Mouse (Mus musculus): ENCODE data around the gene Zdhhc14.

The Zdhhc14 gene

DNA sequence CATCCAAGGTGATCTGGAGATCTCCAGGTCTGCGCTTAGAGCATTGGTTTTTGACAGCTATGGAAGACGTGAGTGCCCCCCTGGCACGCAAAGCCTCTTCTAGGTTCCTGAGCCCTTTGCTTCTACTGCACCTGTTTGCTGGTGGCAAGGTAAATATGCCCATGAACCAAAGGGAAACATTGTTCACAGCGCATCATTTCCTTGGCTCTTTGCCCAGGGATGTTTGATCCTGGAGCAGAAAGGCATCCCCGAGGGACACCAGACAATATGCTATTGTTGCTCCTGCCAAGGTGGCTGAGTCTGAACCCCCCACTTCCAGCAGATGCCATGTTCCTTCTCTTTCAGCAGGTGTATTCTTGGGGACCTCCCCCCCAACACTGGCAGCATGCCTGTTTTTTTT lies 61.2 kb downstream of the Zdhhc14 start:
- no peak for DNase-seq (ENCODE audit: low spot score in 2 of 2)

DNA sequence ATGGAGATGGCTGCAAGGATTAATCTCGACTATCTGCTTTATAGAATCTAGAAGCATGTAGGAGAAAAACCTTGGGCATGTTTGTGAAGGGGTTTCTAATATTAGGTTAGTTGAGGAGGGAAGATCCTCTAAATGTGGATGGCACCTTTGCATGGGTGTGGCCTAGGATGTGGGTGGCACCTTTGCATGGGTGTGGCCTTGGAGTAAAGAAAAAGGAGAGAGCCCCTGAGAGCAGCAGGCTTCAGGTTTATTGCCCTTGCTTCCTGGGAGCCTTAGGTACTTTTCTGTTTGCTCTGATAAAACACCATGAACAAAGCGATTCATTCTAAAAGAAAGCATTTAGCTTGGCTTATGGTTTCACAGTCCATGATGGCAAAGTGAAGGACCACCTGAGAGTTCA lies 62.2 kb downstream of the Zdhhc14 start:
- no peak for DNase-seq (ENCODE audit: low spot score in 2 of 2)

DNA sequence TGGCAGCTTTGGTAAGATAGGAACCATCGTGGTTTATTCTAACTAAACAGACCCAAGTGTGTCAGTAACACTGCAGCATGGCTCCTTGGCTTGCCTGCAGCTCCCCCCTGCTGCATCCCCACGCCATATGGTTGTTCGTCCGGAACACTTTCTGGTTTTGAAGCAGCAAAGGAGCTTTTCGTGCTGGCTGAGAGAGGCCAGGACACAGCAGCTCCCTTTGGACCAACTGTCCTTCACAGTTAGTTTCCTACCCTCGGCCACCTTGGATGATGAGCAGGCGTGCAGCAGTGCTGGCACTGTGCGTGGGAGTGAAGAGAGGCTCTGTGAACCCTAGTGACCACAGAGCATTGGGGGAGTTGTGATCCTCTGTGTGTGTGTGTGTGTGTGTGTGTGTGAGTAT lies 64.2 kb downstream of the Zdhhc14 start:
- no peak for DNase-seq (ENCODE audit: low spot score in 2 of 2)

DNA sequence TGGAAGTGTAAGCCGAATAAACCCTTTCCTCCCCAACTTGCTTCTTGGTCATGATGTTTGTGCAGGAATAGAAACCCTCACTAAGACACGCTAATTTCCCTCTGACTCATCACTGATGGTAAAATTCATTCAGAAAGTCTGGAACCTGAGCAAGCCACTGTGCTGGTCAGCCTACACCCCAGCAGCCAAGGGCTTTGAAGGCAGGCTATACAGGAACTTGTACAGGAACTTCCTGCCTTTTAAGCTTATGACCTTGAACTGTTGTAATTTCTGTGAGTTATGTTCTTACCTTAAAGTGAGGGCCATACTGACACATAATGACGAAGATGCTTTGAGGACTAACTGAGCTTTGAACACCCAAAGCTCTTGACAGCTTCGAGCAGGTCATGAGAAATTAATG lies 67.9 kb downstream of the Zdhhc14 start:
- no peak for DNase-seq (ENCODE audit: low spot score in 2 of 2)

DNA sequence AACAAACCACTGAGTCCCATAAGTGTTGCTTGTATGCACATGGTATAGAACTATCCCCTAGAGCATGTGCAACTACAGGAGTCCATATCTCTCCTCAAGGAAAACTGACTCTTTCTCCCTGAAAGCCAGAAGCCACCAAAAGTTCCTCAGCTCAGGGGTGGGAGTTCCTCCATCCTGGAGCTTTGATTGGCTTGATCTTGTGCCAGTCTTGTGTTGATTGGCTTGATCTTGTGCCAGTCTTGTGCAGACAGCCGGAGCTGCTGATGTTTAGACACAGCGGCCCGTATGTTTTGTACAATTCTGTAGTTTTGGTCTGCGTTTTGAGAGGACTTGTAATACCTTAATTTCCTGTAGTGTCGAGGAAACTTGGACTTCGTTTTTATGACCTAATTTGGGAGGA lies 70.8 kb downstream of the Zdhhc14 start:
- no peak for DNase-seq (ENCODE audit: low spot score in 2 of 2)

DNA sequence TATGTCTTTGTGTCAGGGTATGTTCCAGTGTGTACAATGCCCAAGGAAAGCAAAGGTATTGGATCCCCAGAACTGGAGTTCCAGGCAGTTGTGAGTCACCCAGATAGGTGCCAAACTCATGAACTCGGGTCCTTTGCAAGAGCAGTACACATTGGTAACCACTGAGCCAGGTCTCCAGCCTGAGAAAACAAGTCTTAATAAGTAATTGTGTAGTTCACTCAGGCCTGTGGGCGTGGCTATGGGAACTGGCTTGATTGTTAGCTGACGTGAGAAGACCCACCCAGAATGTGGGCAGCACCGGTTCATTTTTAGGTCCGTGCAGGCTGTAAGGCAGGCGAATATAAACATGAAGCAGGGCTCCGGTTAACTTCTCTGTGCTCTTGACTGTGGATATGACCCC lies 73.6 kb downstream of the Zdhhc14 start:
- no peak for DNase-seq (ENCODE audit: low spot score in 2 of 2)

DNA sequence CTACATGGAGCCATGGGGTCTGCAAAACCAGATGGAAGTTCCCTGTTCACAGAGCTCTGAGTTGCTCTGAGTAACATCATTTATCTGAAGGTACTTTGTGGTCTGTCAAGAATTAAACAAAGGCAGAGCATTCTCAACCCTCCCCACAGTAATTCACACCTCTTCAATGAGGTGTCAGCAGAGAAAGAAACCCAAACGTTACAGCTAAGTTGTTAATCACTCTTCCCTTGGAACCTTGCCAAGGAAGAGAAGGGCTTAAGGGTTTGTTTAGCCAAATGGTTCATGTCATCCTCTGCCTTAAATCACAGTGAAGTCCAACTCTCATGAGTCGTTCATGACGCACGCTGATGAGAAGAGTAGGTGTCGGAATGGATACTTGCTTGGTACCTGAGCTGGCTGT lies 75.6 kb downstream of the Zdhhc14 start:
- DNase-seq (ENCODE audit: low spot score in 2 of 2): no peak

DNA sequence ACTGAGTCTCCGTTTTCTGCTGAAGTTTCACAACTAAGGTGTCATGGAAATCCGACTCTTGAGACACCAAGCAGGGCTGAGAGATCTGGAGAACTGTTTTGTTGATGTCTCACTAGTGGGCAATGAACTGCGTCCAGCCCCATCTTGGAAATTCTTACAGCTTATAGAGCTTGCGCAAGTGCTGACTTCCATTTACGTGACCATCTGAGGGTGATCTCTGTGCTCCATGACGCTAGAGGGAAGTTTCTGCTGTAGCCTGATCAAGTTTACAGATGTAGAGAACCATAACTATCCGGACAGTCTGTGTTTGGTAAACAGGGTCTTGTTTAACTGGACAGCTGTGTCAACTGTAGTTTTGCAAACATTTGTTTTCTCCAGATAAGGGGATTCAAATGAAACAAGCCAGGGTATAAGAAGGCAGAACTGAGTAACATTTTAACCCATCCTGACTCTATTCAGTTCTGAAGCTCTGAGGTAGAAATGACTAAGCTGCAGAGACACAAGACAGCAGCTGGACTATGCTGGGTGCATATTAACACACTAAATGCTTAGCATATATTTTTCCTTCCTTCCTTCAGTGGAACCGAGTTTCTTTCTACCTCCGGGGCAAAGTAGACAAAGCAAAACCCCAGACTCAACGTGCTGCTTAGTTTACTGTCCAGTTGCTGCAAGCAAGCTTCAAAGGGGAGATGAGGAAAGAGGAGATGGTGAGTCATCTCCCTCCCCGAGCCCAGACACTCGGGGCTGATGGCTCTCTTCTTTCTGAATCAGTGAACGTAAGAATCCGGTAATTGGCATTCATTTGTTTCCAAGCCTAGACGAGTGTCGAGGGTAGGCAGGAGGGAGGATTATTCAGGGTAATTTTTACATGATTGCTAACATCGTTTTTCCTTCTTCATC lies 77.0 kb downstream of the Zdhhc14 start:
- no peak for DNase-seq (ENCODE audit: low spot score in 2 of 2)

DNA sequence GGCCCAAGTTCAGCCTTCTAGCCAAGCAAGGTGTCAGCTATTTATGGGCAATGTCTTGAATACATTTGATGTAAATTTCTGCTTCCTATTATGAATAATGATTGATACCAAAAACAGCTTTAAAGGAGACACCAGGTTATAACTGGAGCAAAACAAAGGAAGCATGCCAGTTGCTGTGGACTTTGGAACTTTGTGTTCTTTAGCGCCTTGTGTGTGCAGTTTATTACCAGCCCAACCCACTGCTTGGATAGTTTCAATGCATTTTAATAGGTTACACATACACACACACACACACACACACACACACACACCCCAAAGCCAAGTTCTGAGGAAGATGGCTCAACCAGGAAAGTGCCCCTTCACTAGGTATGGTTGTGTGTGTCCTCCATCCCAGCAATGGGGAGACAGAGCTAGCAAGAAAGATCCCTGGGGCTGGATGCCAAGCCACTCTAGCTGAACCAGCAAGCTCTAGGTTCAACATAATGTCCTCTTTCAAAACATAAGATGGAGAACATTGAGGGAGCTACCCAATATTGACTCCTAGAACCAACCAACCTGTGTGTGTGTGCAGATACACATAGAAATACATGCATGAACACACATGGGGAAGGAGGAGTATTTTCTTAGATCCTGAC lies 79.9 kb downstream of the Zdhhc14 start:
- no peak for DNase-seq (ENCODE audit: low spot score in 2 of 2)

DNA sequence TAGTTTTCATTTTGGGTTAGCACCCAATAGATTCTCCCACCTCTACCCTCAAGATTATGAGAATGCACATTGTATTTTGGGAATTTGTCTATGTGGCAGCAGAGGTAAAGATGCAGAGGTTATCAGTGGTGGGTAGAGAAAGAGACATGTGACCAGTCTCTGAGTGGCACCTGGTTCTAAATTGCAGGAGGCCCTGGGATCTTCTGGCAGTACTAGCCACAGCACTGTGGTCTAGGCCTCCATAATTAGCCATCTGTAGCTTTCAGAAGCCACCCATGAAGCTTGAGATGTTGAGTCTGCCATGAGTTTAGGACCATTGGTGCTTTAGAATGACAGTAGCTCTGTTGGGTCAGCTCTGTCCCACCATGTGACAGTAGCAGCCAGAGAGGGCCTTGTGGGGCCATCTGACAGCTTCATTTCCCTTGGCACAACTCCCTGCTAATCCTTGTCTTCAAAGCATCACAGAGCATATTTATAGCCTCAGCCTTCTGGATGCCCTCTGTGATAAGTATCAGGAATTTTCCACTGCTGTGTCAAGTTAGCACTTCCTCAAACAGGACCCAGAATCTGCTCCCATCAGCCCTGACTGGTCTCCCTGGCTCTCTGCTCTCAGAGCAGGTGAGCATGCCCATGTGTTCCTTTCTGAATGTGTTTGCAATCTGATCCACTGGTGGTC lies 80.5 kb downstream of the Zdhhc14 start:
- no peak for DNase-seq (ENCODE audit: low spot score in 2 of 2)

DNA sequence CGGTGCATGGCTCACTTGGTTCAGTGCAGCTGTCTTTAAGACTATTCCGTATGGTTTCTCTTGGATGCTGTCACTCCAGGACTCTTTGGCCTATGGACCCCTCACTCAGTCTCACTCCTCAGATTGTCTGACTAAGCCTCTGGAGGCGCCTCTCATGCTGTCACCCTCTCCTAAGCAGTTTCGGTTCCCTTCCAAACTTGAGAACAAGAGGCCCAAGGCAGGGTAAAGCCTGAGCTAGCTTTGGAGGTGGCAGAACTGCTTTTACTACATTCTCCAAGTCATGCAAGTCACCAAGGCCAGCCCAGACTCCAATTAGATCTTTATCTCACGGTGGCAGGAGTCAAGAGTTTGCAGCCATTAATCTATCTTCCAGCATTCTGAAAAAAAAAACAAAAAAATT lies 82.3 kb downstream of the Zdhhc14 start:
- DNase-seq (ENCODE audit: low spot score in 2 of 2): no peak

DNA sequence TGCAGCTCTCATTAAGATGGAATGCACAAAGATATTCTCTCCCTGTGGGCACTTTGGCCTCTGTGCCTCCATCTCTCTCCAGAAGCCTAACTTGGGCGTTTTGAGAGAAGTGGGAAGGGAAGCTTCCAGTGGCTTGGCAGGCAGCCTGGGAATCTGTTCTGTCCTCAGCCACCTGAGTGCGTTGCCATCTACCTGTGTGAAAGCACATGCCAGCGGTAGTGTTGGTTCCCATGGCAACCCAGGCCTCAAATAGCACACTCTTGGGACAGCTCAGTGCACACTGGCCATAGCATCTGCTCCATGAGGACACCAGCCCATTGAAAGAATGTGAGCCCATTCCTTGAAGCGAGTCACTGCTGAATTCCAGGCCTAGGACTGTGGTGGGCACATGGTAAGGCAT lies 83.2 kb downstream of the Zdhhc14 start:
- peak in 1 of 2 experiments; percentile 41 for DNase-seq (ENCODE audit: low spot score in 2 of 2)

DNA sequence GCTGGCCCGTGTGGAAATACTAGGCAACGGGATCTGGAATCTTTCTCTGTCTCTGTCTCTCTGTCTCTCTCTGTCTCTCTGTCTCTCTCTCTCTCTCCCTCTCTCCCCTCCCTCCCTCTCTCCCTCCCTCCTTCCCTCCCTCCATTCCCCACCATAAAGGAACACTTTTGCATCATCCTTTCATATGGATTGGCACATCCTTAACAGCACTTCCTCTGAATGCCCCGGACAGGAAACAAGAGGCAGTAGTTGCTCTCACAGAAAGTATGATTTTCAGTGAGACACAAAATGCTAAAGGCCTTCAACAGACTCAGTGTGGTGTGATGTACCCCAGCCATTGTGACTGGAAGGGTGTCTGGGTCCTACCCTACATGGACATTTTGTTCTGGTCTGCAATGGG lies 89.9 kb downstream of the Zdhhc14 start:
- no peak for DNase-seq (ENCODE audit: low spot score in 2 of 2)

DNA sequence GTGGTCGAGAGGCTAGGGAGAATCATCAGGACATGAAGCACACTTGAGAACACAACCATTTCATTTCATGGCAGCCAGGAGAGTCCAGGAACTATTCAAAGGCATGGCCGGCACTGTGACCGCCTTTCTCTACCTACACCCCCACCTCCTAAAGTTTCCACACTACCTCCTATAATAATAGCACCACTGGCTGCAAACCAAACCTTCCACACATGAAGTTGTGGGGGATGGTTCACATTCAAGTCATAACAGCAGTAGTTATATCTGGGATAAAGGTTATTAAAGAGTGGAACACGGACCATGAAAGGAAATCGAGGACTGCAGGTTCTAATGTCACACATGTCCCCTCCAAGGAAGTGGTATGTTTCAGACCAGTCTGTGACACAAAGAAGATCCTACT lies 90.6 kb downstream of the Zdhhc14 start:
- DNase-seq (ENCODE audit: low spot score in 2 of 2): no peak

DNA sequence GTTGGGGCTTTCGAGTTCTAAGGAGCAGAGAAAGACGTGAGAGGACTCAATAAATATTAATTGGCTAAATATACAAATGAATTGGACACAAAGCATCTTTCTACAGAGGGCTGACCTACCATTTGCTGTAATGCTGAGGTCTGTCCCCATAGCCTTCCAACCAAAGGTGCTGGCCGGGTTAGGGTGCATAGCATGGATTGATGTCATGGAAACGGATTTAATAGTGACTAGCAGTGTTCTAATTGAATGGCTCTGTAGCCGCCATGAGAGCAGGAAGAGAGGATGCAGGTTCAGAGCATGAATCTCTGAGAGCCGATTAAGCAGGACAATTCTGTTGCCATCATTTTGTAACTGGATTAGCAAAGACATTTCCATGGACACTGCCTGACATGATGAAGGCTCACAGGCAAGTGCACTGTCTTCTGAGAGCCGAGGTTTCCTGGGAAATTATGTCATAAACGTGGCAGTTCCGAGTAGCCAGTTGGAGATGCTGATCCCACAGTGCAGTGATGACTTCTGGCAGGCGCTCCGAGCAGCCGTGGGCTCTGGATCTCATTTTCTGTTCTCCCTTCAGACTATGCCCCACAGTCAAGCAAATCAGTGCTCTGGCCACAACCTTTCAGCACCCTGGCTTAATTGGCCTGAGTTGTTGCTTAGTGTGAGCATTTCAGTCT lies 91.3 kb downstream of the Zdhhc14 start:
- no peak for DNase-seq (ENCODE audit: low spot score in 2 of 2)

DNA sequence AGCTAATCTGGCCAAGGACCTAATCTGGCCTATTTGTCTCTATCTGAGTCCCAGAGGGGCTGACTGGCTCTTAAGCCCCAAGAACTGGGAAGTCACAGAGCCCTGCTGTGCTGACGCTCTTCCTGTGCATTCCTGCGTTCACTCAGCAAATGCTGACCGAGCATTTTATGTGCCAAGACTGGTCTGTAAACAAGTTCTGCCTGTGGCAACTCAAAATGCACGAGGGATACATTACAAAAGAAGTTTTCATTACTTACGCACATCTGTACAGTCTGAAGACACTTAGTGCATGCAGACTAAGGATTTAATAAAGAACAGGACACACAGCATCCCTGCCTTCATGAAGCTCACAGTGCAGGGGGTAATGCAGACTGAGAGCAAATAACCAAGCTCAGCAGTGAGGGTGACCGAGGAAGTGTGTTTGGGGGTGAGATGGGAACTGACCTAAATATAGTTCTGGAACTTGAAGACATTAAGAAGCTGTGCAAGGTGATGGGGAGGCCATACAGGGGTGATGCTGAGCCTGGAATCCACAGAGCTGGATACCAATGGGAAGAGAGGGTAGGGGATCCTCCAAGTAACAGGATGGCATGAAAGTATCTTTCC lies 99.3 kb downstream of the Zdhhc14 start:
- DNase-seq (ENCODE audit: low spot score in 2 of 2): no peak

DNA sequence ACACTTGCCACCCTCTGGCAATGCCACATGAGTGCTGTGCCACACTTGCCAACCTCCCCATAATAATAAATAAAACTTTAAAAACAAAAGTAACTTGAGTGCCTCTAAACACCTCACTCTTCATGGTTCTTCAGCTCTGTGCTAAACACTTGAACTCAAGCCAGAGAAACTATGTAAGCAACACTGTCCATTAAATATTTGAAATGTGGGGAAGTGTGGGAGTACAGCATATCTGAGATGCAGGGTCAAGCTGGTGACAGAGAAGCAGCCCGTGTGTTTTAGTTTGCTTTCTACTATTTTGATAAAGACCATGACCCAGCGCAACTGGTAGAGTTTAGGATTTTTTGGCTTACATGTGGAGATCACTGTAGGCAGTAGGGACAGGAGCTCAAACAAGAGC lies 100.7 kb downstream of the Zdhhc14 start:
- no peak for DNase-seq (ENCODE audit: low spot score in 2 of 2)

DNA sequence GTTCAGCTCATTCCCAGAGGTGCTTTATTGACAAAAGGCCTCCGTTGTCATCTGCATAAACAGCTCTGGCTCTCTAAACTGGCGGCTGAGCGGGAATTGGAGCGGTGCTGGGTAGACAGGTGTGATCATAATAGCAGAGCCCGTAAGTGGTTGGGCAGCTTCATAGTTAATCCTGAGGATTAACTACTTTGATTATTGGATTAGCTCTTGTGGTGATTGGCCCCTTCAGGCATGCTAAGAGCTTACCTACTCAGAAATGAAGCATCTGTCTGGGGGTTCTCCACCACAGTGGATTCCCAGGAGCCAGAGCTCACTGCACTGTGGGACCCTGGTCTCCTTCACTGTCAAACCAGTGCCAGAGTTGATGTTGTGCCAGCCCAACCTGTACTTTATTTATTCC lies 102.7 kb downstream of the Zdhhc14 start:
- no peak for DNase-seq (ENCODE audit: low spot score in 2 of 2)

DNA sequence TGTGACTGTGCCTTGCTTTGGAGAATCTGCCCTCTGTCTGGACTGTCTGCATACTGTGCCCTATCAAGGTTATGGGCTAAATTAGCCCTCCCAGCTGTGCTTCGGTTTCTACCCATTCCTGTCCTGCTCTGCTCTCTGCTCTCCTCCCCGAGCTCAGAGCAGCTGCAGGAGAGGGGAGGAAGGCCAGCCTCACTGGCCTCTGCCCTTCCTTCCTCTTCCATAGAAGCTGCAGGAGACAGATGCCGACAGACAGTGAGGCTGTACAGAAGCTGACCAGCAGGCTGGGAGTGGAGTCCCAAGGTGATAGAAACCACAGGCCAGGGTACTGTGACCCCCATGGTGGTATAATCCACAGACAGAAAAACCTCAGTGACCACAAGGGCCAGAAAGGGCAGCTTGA lies 104.1 kb downstream of the Zdhhc14 start:
- no peak for DNase-seq (ENCODE audit: low spot score in 2 of 2)

DNA sequence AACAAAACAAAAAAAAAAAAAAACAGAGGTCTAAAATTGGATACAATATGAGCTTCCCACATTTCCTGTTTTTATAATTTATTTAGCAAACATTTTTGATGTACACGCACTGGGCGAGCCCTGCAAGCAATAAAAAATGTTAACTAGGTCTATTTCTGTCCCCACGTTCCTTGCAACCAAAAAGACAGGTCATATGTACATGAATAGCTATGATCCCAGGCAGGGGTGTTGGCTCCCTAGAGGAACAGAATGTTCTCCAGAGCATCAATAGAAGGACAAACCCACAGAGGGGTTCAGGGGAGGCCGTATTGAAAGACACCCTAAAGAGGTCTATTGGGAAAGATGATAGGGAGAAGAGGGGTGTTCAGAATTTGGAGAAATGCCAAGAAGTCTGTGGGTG lies 106.6 kb downstream of the Zdhhc14 start:
- no peak for DNase-seq (ENCODE audit: low spot score in 2 of 2)

DNA sequence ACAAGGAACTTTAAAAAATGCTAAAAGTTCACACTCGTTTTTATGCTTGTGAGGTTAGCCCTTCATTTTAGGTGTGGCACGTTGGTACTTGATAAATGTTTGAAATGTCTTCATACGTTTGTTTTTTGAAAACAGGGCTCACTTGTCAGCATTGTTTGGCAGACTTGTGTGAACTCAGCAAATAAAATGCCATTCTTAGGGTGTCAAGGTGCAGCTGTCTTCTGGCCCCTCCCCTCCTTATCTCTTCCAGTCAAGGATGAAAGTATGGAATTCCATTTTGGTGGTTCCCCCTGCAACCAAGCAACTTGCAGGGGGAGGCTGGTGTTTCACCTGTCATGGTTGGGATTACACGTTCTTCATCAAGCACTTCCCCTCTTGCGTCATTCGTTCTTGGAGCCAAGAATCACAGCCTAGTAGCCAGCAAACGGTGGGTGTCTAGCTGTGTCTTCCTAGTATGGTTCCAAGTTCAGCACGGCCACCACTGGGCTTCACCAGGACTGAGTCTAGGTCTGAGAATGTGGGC lies 108.2 kb downstream of the Zdhhc14 start:
- no peak for DNase-seq (ENCODE audit: low spot score in 2 of 2)

DNA sequence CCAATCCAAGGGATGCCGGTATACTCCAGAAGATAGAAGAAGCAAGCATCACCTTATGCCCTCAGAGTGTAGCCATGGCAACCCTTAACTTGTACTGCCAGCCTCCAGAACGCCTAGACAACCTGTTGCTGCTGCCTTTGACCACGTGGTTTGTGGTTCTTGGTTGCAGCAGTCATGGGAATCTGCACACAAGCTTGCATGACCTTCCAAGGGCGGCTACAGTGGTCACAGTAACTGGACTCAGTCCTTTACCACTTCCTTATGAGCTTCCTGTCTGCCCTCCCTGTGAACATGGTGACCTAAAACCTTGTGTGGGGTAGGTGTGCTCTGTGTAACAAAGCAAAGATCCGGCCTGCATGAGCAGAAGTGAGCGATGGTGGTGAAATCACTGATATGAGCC lies 109.6 kb downstream of the Zdhhc14 start:
- no peak for DNase-seq (ENCODE audit: low spot score in 2 of 2)
